Mouse (Mus musculus) limb, embryonic 11.5 days (tissue): ENCODE measurements around the gene Srxn1. TPM values are rescaled to one million over a fixed set of nuclear protein-coding genes. Genes with fewer than 3 reads are reported as not detected.

ENCODE experiments used
- ATAC-seq: fragments of 200-750 bp; cut with Nextera tagmentation; 2 replicates; pipeline ENCODE4 v1.8.0; 2017; ENCODE audit warnings: low read depth; ENCODE audit not compliant: insufficient number of reproducible peaks, low FRiP score, low TSS enrichment
- DNase-seq: peaks from one replicate; pipeline ENCODE4 v3.0.0-alpha.2; 2015; ENCODE audit warnings: low spot score
- H3K27ac ChIP-seq: fragments of 300-500 bp; sonication (generic); replicated peaks from 2 replicates; pipeline ENCODE4 v1.5.1; 2014; ENCODE audit warnings: low read depth, mild to moderate bottlenecking, low read length
- H3K27me3 ChIP-seq: fragments of 300-500 bp; sonication (generic); 2 replicates; pipeline ENCODE4 v1.6.1; 2014; ENCODE audit warnings: mild to moderate bottlenecking, low read length, mixed read lengths; ENCODE audit not compliant: control insufficient read depth, insufficient read depth
- H3K36me3 ChIP-seq: fragments of 300-500 bp; sonication (generic); 2 replicates; pipeline ENCODE4 v1.6.1; 2014; ENCODE audit warnings: mild to moderate bottlenecking, low read length, moderate library complexity, mixed read lengths; ENCODE audit not compliant: control insufficient read depth, insufficient read depth
- H3K4me1 ChIP-seq: fragments of 300-500 bp; sonication (generic); 2 replicates; pipeline ENCODE4 v1.6.1; 2014; ENCODE audit warnings: low read length, mixed read lengths; ENCODE audit not compliant: control insufficient read depth, insufficient read depth
- H3K4me2 ChIP-seq: fragments of 300-500 bp; sonication (generic); 2 replicates; pipeline ENCODE4 v1.6.1; 2014; ENCODE audit warnings: low read depth, mild to moderate bottlenecking, moderate library complexity; ENCODE audit not compliant: severe bottlenecking
- H3K4me3 ChIP-seq: fragments of 300-500 bp; sonication (generic); 2 replicates; pipeline ENCODE4 v1.5.1; 2014; ENCODE audit warnings: low read depth, low read length
- H3K9ac ChIP-seq: fragments of 300-500 bp; sonication (generic); 2 replicates; pipeline ENCODE4 v1.6.1; 2014; ENCODE audit warnings: mild to moderate bottlenecking, low read length
- H3K9me3 ChIP-seq: fragments of 300-500 bp; sonication (generic); 2 replicates; pipeline ENCODE4 v1.6.1; 2016; ENCODE audit warnings: low read length; ENCODE audit not compliant: control insufficient read depth
- WGBS: fragments of 180-500 bp; shearing (Covaris S2); extraction: QIAGEN DNeasy Blood & Tissue Kit; methylation state at CpG from one replicate; pipeline ENCODE4 v1.1.7; 2014; 5-methylcytosine and 5-hydroxymethylcytosine counted together
- polyA plus RNA-seq: library from polyadenylated mRNA; unstranded; fragments of >200 nt; fragmentation: Nextera tagmentation; extraction: Ambion mirVana; gene quantifications from 2 replicates; pipeline ENCODE4 v1.2.1, GENCODE M21; 2014

The Srxn1 gene
- polyA plus RNA-seq, 1 experiment from 2014 or later: 8.9 TPM

DNA sequence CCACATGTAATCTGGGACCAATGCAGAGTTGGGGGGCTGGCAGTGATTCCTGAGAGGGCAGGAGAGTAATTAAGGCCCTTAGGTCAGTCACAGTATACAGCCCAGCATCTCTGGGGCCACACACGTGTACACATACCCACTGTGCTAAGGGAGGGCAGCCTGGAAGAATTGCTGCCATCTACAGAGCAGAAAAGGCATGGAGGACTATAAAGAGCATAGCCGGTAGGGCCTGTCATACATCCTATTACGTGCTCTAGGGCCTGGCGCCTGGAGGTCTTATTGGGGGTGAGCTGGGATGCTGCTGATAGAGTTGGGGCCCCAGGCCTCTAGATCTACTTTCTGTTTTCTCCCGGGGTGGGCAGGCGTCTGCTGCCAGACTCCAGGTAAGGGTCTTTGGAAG lies 18.9 kb upstream of the Srxn1 start:
- no peak for ATAC-seq
- Histone ChIP-seq H3K4me3 (no peak overlapping the region), H3K9me3 (no peaks in the 10 kb centered on the region), H3K27ac (no peak overlapping the region), H3K27me3 (peaks cover 25% of the 10 kb centered on the region), H3K4me1 (peaks cover 6% of the 10 kb centered on the region; the same call in 1 of the 2 replicates), H3K9ac (no peak overlapping the region), H3K4me2 (no peak overlapping the region), H3K36me3 (no peaks in the 10 kb centered on the region)
- WGBS: 69% methylated on average over 6 of the region's 6 CpGs
- DNase-seq: no peak

- H3K4me2 ChIP-seq: no peak overlapping the region
- peaks cover 26% of the 10 kb centered on the region for H3K27me3 ChIP-seq
- no peaks in the 10 kb centered on the region for H3K9me3 ChIP-seq
- no peak overlapping the region for H3K4me3 ChIP-seq
- 81% methylated on average over 5 of the region's 5 CpGs for WGBS
- no peaks in the 10 kb centered on the region for H3K36me3 ChIP-seq
- H3K4me1 ChIP-seq: peaks cover 3% of the 10 kb centered on the region; the same call in 1 of the 2 replicates
- DNase-seq: no peak
- no peak for ATAC-seq
- H3K27ac ChIP-seq: no peak overlapping the region
- H3K9ac ChIP-seq: no peak overlapping the region
These were observed 18.2 kb upstream of the Srxn1 start for GRCm38 (mm10) chr2:152087111-152087510.

DNA sequence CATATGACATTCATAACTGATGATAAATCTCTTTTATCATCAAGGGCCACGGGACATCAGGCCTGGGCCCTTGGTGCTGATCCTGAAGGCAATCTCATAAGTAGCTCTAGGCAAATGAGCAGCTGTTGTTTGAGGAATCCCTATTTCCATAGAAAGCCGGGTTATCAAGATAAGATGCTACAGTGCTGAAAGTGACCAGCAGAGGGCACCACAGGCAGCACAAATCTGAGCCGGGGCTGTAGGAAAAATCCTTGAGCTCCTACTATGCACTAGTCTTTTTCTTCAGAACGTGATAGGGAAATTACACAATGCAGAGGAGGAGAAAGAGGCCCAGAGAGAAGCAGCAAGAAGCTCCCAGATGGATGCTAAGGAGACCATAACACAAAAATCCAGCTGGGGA lies 16.2 kb upstream of the Srxn1 start:
- WGBS: 11% methylated on average over 4 of the region's 4 CpGs
- ATAC-seq: no peak

DNA sequence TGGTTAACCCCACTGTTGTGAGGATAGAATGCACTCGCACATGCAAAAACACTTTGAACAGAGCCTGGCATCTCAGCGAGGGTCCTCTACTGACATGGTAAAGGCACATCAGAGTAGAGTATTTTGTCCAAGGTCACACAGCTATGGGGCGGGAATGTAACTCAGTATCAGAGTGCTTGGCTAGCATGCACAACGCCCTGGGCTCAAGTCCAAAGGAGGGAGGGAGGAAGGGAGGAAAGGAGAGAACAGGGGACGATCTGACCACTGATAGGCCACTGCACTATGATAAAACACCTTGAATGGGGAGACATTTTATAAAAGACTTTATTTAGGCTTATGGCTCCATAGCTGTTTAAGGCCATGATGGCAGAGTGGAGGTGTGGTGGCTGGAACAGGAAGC lies 15.7 kb upstream of the Srxn1 start:
- no peak overlapping the region for H3K4me2 ChIP-seq
- H3K4me1 ChIP-seq: peaks cover 5% of the 10 kb centered on the region; the same call in 1 of the 2 replicates
- H3K27ac ChIP-seq: no peak overlapping the region
- no peak overlapping the region for H3K4me3 ChIP-seq
- H3K27me3 ChIP-seq: peaks cover 42% of the 10 kb centered on the region
- ATAC-seq: no peak
- H3K9me3 ChIP-seq: no peaks in the 10 kb centered on the region
- no peak for DNase-seq
- H3K36me3 ChIP-seq: no peaks in the 10 kb centered on the region
- no peak overlapping the region for H3K9ac ChIP-seq
- 79% methylated on average over 5 of the region's 5 CpGs for WGBS

More for the DNA sequence above, 16.2 kb upstream of the Srxn1 start:
- Histone ChIP-seq H3K36me3 (no peaks in the 10 kb centered on the region), H3K27me3 (peaks cover 37% of the 10 kb centered on the region), H3K9me3 (no peaks in the 10 kb centered on the region), H3K4me3 (no peak overlapping the region), H3K9ac (no peak overlapping the region), H3K4me2 (no peak overlapping the region), H3K27ac (no peak overlapping the region), H3K4me1 (peaks cover 5% of the 10 kb centered on the region; the same call in 1 of the 2 replicates)
- peak; percentile 72 for DNase-seq

DNA sequence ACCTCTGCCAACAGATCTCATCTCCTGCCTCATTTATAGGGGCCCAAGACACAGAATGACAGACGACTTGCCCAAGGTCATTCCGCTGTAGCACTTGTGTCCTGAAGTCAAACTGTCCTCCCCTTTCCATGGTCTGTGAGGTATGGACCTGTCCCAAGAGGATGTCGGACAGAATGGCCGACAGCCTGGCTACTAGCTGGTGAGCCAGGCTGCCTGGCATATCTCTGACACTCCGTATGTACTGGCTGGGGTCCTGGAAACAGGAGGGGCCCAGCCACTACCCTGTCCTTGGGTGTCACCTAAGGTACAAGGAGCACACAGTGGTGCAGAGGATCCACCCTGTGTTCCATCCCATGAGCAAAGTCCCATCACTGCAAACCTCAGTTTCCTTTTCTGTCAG lies 14.8 kb upstream of the Srxn1 start:
- ATAC-seq: no peak
- 88% methylated on average over 5 of the region's 5 CpGs for WGBS
- Histone ChIP-seq H3K4me3 (no peak overlapping the region), H3K27me3 (peaks cover 51% of the 10 kb centered on the region), H3K9me3 (no peaks in the 10 kb centered on the region), H3K4me2 (no peak overlapping the region; the same call in 1 of the 2 replicates), H3K27ac (no peak overlapping the region), H3K4me1 (peaks cover 10% of the 10 kb centered on the region; the same call in 1 of the 2 replicates), H3K36me3 (no peaks in the 10 kb centered on the region), H3K9ac (no peak overlapping the region)
- DNase-seq: no peak

- ATAC-seq (no peak), DNase-seq (no peak)
- Histone ChIP-seq H3K4me3 (no peak overlapping the region), H3K27me3 (peaks cover 54% of the 10 kb centered on the region), H3K9me3 (no peaks in the 10 kb centered on the region), H3K9ac (no peak overlapping the region), H3K4me1 (peaks cover 10% of the 10 kb centered on the region; the same call in 1 of the 2 replicates), H3K36me3 (no peaks in the 10 kb centered on the region), H3K4me2 (no peak overlapping the region), H3K27ac (no peak overlapping the region)
- 40% methylated on average over 12 of the region's 12 CpGs for WGBS
These were observed 13.8 kb upstream of the Srxn1 start for GRCm38 (mm10) chr2:152091342-152092056.

GRCm38 (mm10) chr2:152092927-152093326 lies 12.4 kb upstream of the Srxn1 start:
- Histone ChIP-seq H3K4me2 (peak overlapping the region; percentile 50), H3K36me3 (no peaks in the 10 kb centered on the region), H3K27ac (no peak overlapping the region), H3K9me3 (no peaks in the 10 kb centered on the region), H3K4me1 (peaks cover 10% of the 10 kb centered on the region; the same call in 1 of the 2 replicates), H3K9ac (no peak overlapping the region), H3K27me3 (peaks cover 52% of the 10 kb centered on the region), H3K4me3 (peak overlapping the region; percentile 41)
- ATAC-seq (no peak), DNase-seq (peak; percentile 45)
- WGBS: 5% methylated on average over 45 of the region's 45 CpGs

GRCm38 (mm10) chr2:152093356-152093792 lies 11.9 kb upstream of the Srxn1 start:
- H3K9ac ChIP-seq: no peak overlapping the region
- peak overlapping the region; percentile 50 for H3K4me2 ChIP-seq
- no peaks in the 10 kb centered on the region for H3K9me3 ChIP-seq
- 0 out of 2 replicates have a peak, but pooled peaks have one; percentile 1 for ATAC-seq
- H3K4me1 ChIP-seq: peaks cover 10% of the 10 kb centered on the region; the same call in 1 of the 2 replicates
- peak; percentile 67 for DNase-seq
- 2% methylated on average over 45 of the region's 60 CpGs for WGBS
- peak overlapping the region; percentile 41 for H3K4me3 ChIP-seq
- H3K27ac ChIP-seq: no peak overlapping the region
- H3K36me3 ChIP-seq: no peaks in the 10 kb centered on the region
- peaks cover 52% of the 10 kb centered on the region for H3K27me3 ChIP-seq
